Mouse (Mus musculus): ENCODE measurements around the gene BC025446. TPM values are rescaled to one million over a fixed set of nuclear protein-coding genes. Genes with fewer than 3 reads are reported as not detected.
"Not testable (repeated sequence)": the region's sequence is repeated elsewhere in the genome, so short reads cannot be mapped to it uniquely, and the experiment has no call there.

Gene BC025446
- 31.2 and 36.5 TPM in 2 replicates for polyA plus RNA-seq (2015; fragmentation: Nextera tagmentation; extraction: Ambion mirVana)

DNA sequence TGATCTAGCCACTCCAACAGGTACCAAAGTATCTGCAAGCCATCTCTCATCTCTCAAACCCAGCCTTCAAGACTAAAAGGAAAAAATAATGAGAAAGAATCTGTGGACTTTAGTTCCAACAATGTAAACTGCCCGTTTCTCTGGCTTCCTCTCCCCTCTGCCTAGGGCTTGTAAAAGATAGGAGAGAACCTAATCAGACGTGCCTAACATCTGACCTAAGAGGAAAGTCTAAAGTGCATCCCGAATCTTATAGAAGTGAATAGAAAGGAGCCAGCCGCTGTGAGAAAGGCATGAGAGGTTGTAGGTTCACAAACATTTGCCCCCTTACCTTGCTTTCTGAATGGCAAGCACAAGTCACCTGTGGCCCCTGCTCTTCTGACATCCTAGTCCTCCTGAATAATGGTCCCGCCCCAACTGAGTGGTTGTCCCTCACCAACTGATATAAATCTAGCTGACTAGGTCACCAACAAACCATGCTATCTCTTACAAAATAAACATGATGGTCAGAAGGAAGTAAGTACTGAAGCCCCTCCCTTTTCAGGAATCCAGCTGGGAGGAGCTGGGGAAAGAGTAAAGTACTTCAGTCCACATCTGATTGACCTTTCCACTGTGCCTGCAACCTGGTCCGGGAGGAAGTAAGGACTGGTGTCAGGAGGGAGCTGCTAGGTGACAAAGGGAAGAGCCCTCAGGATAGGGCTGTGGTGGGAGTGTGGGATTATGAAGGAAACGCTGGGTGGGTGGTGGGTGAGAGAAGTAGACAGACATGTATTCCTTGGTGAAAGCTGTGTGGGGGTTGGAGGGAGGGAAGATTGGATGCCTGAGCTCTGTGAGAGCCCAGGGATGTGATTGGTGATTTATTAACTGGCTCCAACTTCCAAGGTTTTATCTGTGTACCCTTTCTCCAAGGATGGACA lies at the start of gene BC025446:
Gene BC025446 (plus strand): TSS at position 599 of the 914 bp plus-strand sequence.
- ATAC-seq, result peak; percentile 94
- 54% methylated on average over 7 of the region's 7 CpGs for WGBS
- H3K27ac ChIP-seq, result peak within 1 kb of the TSS; percentile 71
- H3K4me3 ChIP-seq (replicated peaks), result peak within 1 kb of the TSS; percentile 3
- H3K9ac ChIP-seq, result no peak within 1 kb of the TSS
- H3K4me1 ChIP-seq (replicated peaks), result no peaks in the 10 kb centered on the region
- H3K27me3 ChIP-seq (replicated peaks), result no peaks in the 10 kb centered on the region
- H3K9me3 ChIP-seq, result no peaks in the 10 kb centered on the region
- no peaks in the 10 kb centered on the region for H3K36me3 ChIP-seq
- peak within 1 kb of the TSS; percentile 47 for H3K4me2 ChIP-seq (replicated peaks)

DNA sequence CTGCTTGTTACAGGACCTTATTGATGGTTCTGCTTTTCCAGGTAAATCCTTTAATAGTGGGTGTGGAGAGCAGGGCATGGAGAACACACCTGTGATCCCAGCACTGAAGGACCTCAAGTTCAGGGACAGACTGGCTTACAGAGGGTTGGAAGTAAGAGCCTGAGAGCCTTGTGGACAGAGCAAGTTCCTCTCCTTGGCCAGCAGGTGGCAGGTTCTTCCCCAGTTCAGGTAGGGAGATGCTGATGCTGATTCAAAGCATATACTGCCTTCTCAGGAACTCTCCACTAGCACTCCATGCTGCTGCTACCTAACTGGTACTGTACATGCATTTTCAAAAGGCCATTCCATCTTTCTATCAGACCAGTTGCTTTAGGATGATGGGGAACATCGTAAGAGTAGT lies 40.7 kb upstream of the BC025446 start:
- no peak overlapping the region for H3K4me2 ChIP-seq (replicated peaks)
- WGBS, result 71% methylated on average over 1 of the region's 1 CpGs
- no peaks in the 10 kb centered on the region for H3K36me3 ChIP-seq
- no peaks in the 10 kb centered on the region for H3K9me3 ChIP-seq
- ATAC-seq, result no peak
- no peaks in the 10 kb centered on the region for H3K4me1 ChIP-seq (replicated peaks)
- H3K27me3 ChIP-seq (replicated peaks), result no peaks in the 10 kb centered on the region
- H3K27ac ChIP-seq, result no peak overlapping the region
- H3K9ac ChIP-seq, result no peak overlapping the region
- no peak overlapping the region for H3K4me3 ChIP-seq (replicated peaks)

DNA sequence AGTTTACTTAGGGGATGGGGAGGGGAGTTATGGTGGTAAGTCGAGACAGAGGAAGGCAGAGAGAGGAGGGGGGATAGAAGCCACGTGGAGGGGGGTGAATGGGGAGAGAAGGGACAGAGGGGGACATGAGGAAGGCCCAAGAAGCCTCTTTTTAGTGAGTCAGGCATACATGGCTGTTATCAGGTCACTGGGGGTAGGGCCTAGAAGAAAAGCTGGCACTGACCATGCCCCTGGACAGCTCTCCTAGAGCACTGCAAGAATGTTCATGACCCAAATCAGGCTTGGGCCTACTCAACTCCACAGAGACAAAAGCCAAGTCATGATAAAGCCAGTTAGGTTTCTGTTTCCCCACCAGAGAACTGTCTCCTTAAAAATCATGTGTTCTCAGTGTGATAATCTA lies 29.9 kb upstream of the BC025446 start:
- no peak overlapping the region for H3K27ac ChIP-seq
- H3K9ac ChIP-seq, result no peak overlapping the region
- H3K36me3 ChIP-seq, result no peaks in the 10 kb centered on the region
- H3K4me3 ChIP-seq (replicated peaks), result no peak overlapping the region
- H3K4me1 ChIP-seq (replicated peaks), result no peaks in the 10 kb centered on the region
- no peaks in the 10 kb centered on the region for H3K9me3 ChIP-seq
- no peak for ATAC-seq
- H3K27me3 ChIP-seq (replicated peaks), result no peaks in the 10 kb centered on the region
- WGBS, result 28% methylated on average over 2 of the region's 2 CpGs
- H3K4me2 ChIP-seq (replicated peaks), result no peak overlapping the region

DNA sequence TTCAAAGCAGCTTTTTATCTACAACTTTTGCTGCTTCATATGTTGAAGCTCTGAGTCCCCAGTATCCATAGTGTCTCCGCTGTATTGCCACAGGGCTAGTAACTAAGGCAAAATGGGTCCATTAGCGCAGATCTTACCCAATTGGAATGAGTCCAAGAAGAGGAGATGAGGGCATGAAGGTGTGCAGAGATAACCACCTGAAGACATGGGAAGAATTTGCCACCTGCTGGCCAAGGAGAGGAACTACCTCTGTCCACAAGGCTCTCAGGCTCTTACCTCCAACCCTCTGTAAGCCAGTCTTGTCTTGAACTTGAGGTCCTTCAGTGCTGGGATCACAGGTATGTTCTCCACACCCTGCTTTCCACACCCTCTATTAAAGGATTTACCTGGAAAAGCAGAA lies 27.1 kb upstream of the BC025446 start:
- H3K27me3 ChIP-seq (replicated peaks), result no peaks in the 10 kb centered on the region
- no peaks in the 10 kb centered on the region for H3K36me3 ChIP-seq
- H3K27ac ChIP-seq, result no peak overlapping the region
- ATAC-seq, result no peak
- WGBS, result 68% methylated on average over 2 of the region's 2 CpGs
- H3K4me3 ChIP-seq (replicated peaks), result no peak overlapping the region
- H3K4me2 ChIP-seq (replicated peaks), result no peak overlapping the region
- no peak overlapping the region for H3K9ac ChIP-seq
- no peaks in the 10 kb centered on the region for H3K9me3 ChIP-seq
- H3K4me1 ChIP-seq (replicated peaks), result no peaks in the 10 kb centered on the region

DNA sequence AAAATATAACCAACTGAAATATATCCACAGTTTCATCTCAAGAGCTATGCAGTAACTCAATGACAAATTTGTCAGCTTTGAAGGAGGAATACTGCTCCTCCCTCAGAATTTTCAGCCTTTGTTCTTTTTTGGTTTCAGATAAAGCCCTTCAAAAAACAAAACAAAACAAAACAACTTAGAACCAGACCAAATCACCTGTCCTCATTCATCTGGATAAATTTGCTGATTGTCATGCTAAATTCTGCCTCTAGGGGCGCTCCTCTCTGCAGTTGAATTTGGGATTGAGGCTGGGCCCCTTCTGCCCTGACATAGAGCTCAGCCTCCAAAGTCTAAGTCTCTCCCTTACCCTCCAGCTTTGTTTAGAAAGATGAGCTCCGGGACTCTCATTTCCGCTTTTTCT lies 25.6 kb upstream of the BC025446 start:
- H3K4me3 ChIP-seq (replicated peaks); H3K4me1 ChIP-seq (replicated peaks); H3K4me2 ChIP-seq (replicated peaks); H3K27me3 ChIP-seq (replicated peaks); H3K27ac ChIP-seq; ATAC-seq; H3K36me3 ChIP-seq; H3K9me3 ChIP-seq; H3K9ac ChIP-seq: not testable (repeated sequence)
- 50% methylated on average over 2 of the region's 3 CpGs for WGBS

DNA sequence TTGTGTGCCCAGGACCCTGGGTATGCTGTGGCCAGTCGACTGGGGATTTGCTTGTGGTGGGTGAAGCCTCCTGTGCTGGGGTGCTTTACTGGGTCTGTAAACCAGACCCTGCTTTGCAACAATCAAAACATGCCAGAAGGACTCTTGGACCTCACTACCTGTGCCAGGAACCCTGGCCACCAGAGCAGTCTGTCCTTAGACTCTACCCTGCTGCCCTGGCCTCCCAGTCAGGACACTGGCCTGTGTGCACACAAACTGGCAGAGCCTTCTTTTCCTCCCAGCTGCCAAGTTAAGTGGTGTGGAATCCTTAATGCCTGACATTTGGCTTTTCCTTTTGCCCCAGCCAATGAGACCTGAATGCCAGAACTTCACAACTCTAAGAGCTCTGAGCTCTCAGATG lies 655 bp downstream of the BC025446 start:
- Histone ChIP-seq H3K9me3 (no peaks in the 10 kb centered on the region), H3K4me3 (replicated peaks) (peak overlapping the region; percentile 3), H3K9ac (no peak overlapping the region), H3K4me2 (replicated peaks) (peak overlapping the region; percentile 47), H3K4me1 (replicated peaks) (no peaks in the 10 kb centered on the region), H3K27ac (peak overlapping the region; percentile 71), H3K36me3 (no peaks in the 10 kb centered on the region), H3K27me3 (replicated peaks) (no peaks in the 10 kb centered on the region)
- ATAC-seq, result no peak; the same call in 1 of the 2 replicates
- 90% methylated on average over 1 of the region's 1 CpGs for WGBS

DNA sequence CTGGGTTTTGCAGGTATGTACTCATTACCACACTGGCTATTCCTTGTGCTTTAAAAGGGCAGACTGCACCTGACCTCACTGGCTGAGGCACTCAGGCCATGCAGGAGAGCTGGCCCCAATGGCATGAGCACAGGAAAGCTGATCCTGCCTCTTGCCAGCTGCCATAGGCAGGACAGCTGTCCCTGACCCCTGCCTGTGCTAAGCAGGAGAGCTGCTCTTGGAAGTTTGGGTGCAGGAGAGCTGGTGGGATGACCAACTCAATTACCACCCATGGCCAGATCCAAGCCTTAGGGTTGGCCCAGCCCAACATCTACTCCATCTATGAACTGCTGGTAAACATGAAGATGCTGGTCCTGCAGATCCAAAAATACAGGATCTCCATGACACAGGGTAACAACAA lies 5.8 kb downstream of the BC025446 start:
- Histone ChIP-seq H3K9ac (no peak overlapping the region), H3K4me3 (replicated peaks) (no peak overlapping the region), H3K27ac (no peak overlapping the region), H3K9me3 (no peaks in the 10 kb centered on the region), H3K36me3 (no peaks in the 10 kb centered on the region), H3K4me1 (replicated peaks) (no peaks in the 10 kb centered on the region), H3K4me2 (replicated peaks) (no peak overlapping the region), H3K27me3 (replicated peaks) (no peaks in the 10 kb centered on the region)
- ATAC-seq, result no peak

DNA sequence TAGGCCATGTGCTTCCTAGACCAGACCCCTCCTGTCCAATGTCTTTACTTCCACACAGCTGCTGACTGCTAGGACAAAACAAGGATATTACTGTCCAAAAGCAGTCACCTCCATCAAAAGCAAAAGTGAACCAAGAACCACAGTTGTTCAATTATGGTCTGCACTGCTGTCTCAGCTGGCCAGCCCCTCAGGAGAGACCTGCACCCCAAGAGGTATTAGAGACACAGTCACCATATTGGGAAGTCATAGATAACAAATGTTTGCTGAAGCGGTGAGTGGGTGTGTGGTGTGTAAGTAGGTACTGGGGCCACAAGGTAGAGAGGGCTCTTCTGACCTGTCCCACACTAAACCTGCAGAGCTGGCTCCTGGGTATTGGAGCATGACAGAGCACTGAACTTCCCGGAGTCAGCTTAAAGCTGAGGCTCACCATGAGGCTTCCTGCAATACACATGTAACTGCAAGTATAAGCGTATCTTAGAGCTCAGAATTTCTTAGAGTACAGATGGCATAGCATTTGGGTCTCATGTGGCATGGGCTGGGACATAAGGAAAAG lies 21.6 kb downstream of the BC025446 start:
- H3K9me3 ChIP-seq, result no peaks in the 10 kb centered on the region
- no peak overlapping the region for H3K27ac ChIP-seq
- no peak overlapping the region for H3K4me2 ChIP-seq (replicated peaks)
- no peak overlapping the region for H3K4me3 ChIP-seq (replicated peaks)
- no peaks in the 10 kb centered on the region for H3K4me1 ChIP-seq (replicated peaks)
- 72% methylated on average over 3 of the region's 3 CpGs for WGBS
- no peak overlapping the region for H3K9ac ChIP-seq
- H3K36me3 ChIP-seq, result no peaks in the 10 kb centered on the region
- H3K27me3 ChIP-seq (replicated peaks), result no peaks in the 10 kb centered on the region
- ATAC-seq, result no peak

DNA sequence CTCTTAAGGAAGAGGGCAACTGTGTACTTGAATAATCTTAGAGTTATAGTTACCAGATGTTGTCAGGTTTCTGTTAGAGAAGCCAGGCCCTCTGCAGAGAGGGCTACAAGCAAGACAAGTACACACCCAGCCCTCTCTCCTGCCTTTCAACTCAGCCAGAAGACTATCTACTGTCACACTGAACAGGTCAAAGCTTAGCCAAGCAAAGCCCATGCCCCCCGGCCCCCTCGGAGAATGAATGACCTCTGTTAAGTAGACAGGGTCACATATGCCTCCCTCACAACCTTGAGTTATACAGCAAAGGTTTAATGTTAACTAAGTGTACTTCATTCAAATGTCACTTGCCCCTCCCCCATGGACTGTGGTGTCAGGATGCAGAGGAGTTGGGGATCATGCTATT lies 24.4 kb downstream of the BC025446 start:
- no peak for ATAC-seq
- 57% methylated on average over 2 of the region's 2 CpGs for WGBS

DNA sequence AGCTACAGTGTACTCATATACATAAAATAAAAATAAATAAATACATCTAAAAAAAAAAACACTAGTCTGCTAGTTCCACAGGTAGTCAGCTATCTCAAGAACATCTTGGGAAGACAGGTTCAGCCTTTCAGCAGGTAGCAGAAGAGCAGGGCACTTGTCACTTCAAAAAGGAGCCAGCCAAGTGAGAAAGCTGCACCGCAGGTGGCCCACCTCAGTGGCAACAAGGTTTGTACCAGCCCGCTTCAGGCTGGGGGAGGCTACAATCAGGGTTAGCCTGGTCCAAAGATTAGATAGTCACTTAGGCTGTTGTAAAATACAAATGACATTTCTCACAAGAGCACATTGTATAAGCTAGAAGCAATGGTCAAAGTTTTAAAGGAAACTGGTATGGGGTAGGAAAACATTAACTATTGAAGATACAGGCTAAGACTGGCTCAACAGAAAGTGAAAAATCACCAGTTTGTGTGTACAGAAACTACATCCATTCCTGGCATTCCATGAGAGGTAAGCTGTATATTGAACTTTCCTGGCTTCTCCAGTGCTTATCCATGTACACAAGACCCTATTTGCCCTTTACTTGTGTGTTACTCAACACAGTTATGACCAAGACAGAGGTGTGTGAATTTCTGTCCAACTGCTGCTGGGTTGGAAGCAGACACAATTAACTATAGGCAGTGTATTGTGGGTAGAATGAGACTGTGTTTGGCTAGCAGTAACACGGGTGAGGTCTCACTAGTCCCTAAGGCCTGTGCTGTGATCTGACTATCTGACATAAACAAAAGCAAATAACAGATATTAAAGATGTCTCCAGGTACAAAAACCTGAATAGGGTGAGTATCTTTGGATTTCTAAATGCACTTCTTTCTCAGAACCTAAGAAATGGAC lies 26.8 kb downstream of the BC025446 start:
- Histone ChIP-seq H3K9ac (no peak overlapping the region), H3K4me2 (replicated peaks) (no peak overlapping the region), H3K36me3 (no peaks in the 10 kb centered on the region), H3K27me3 (replicated peaks) (no peaks in the 10 kb centered on the region), H3K27ac (peak overlapping the region; percentile 58), H3K4me3 (replicated peaks) (no peak overlapping the region), H3K9me3 (no peaks in the 10 kb centered on the region), H3K4me1 (replicated peaks) (no peaks in the 10 kb centered on the region)
- ATAC-seq, result peak; percentile 81
- WGBS, result 58% methylated on average over 3 of the region's 3 CpGs

More for the DNA sequence above, 24.4 kb downstream of the BC025446 start:
- Histone ChIP-seq H3K4me2 (replicated peaks) (no peak overlapping the region), H3K27ac (no peak overlapping the region), H3K9me3 (no peaks in the 10 kb centered on the region), H3K4me1 (replicated peaks) (no peaks in the 10 kb centered on the region), H3K9ac (no peak overlapping the region), H3K4me3 (replicated peaks) (no peak overlapping the region), H3K27me3 (replicated peaks) (no peaks in the 10 kb centered on the region), H3K36me3 (no peaks in the 10 kb centered on the region)

DNA sequence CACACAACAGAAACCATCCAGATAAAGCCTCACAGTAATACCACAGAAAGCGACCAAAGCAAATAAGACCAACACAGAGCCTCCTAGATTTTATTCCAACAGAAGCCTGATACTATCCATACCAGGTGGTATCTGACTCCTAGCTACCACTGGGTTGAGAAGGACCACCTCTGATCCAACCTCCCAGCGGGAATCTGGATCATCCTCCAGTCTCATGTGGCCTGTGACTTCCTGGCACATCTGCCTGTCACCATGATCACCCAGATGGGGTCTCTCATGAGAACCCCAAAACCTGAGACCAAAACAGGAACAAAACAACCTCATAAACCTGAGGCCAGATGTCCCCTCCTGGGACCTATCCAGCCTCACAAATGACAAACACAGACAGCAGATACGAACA lies 38.5 kb downstream of the BC025446 start:
- no peak overlapping the region for H3K4me3 ChIP-seq (replicated peaks)
- WGBS, result 84% methylated on average over 3 of the region's 3 CpGs
- H3K4me2 ChIP-seq (replicated peaks), result no peak overlapping the region
- no peaks in the 10 kb centered on the region for H3K36me3 ChIP-seq
- no peaks in the 10 kb centered on the region for H3K4me1 ChIP-seq (replicated peaks)
- no peak for ATAC-seq
- no peak overlapping the region for H3K27ac ChIP-seq
- no peaks in the 10 kb centered on the region for H3K27me3 ChIP-seq (replicated peaks)
- H3K9ac ChIP-seq, result no peak overlapping the region
- H3K9me3 ChIP-seq, result no peaks in the 10 kb centered on the region

DNA sequence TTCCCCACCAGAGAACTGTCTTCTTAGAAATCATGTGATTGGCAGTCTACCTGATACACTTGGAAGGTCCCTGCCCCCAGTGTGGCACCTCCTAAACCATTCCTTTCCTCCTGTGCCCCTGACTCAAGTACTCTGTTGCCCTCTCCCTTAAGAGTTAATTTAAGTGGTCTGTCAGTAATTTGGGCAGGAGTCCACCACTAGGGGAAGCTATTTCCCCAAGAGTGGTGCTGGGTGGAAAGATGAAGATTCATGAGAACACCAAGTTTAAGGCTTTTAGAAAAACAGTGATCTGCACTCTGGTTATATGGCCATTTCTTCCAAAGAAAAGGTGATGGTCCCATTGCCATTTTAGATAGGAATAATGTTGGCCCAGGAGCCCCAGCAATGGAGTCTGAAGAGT lies 49.7 kb downstream of the BC025446 start:
- no peak overlapping the region for H3K4me2 ChIP-seq (replicated peaks)

More for the DNA sequence above, 49.7 kb downstream of the BC025446 start:
- ATAC-seq, result no peak
- Histone ChIP-seq H3K9me3 (no peaks in the 10 kb centered on the region), H3K36me3 (no peaks in the 10 kb centered on the region), H3K27me3 (replicated peaks) (no peaks in the 10 kb centered on the region), H3K9ac (no peak overlapping the region), H3K4me3 (replicated peaks) (no peak overlapping the region), H3K4me1 (replicated peaks) (no peaks in the 10 kb centered on the region), H3K27ac (no peak overlapping the region)

Data from intestine, embryonic 15.5 days (tissue).